Mouse (Mus musculus): ENCODE measurements at regions not wholly inside any gene's neighbourhood (a gene's known extent, or its start where the extent isn't known, plus 50 kb on each side); places are given as distances from the start of the nearest gene placed in this dataset.

GRCm38 (mm10) chr3:62159031-62159430 lies 179.1 kb upstream of the Arhgef26 start:
- peak; percentile 75 for DNase-seq

- no peak for DNase-seq
Observed at GRCm38 (mm10) chr3:62170647-62171046, 167.5 kb upstream of the Arhgef26 start.

- no peak for DNase-seq
Observed at GRCm38 (mm10) chr3:62187807-62188509, 150.2 kb upstream of the Arhgef26 start.

GRCm38 (mm10) chr3:62192466-62192865 lies 145.7 kb upstream of the Arhgef26 start:
- DNase-seq = peak; percentile 13

DNA sequence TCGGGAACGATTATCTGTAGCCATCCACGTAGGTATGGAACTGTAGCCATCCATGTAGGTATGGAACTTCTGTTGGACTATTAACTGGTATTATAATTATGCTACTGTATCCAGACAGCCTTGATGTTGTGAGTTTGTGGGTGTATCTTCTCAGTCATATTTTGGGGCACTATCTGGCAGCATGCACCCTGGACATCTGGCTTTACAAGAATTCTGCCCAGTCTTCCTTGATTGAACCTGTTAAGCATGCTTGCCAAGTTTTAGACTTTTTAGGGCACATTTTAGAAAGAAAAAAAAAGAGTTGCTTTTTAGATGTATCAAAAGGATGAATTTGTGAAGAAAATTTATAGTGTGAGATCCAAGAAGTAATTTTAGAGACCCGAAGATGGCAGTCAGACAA lies 143.7 kb upstream of the Arhgef26 start:
- no peak for DNase-seq

DNA sequence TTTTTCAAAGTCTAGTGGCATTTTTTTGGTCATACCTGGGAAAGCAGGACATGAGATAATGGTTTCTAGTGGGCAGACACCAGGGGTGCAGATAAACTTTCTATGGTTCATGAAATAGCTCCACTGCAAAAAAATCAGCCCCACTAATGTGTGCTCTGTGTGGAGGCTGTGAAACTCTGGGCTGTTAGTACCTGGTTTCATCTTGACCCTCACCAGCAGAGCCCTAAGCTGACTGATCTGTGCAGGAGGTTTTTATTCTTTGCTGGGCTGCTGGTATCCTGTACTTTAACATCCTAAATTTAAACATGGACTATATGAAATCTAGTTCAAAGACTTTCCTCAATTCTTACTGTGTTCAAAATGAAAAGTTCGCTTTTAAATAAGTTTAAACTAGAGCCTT lies 141.5 kb upstream of the Arhgef26 start:
- no peak for DNase-seq

DNA sequence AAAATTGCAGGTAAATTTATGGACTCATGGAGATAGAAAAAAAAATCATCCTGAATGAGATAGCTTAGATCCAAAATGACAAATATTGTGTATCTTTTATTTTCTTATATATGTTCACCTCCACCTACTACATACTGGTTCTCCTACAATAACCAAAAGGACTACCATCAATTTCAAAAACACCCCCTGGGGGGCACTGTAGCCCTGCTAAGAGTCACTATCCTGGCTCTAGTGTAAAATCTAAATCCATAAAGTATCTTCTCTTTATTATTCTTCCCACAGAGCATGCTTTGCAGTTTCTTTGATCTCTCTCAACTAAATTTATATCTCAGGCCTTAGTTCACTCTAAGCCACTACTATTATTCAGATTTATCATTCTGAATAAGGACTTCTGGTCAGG lies 122.3 kb upstream of the Arhgef26 start:
- peak; percentile 64 for DNase-seq

DNA sequence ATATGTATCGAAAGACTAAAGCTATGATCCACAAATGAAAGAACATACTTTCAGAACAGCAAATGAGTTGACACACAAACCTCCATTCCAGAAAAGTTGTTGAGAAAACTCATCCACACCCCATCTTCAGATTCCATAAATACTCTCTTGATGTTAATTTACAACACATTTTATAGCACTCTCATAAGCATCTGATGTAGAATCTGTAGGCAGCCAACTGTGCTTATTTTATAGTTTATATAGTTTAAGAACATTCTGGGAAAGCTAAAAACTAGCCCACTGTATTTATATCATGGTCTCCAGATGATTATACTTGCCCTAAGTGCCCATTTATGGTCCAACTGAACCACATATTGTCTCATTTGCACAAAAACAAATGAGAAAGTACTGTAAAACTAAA lies 120.8 kb upstream of the Arhgef26 start:
- no peak for DNase-seq

GRCm38 (mm10) chr3:62227697-62228096 lies 110.4 kb upstream of the Arhgef26 start:
- no peak for DNase-seq

GRCm38 (mm10) chr3:62228156-62228555 lies 110.0 kb upstream of the Arhgef26 start:
- DNase-seq = no peak

GRCm38 (mm10) chr3:62241031-62241430 lies 97.1 kb upstream of the Arhgef26 start:
- DNase-seq = no peak

DNA sequence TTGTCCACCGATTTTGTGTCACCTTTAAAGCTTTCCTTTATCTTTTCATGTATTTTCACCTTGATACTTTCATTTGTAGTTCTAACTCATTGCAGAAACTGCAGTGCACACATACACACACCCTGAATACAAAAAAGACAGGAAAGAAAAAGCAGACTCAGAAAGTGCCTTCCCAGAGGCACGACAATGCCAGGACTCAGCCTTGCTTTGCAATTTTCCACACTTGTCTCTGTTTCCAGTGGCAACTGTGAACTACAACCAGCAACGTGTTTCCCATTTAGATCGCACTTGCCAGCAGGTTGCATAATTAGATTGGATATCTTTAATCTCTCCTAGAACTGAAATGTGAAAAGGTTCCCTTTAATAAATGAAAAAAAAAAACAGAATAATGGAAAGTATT lies 66.4 kb upstream of the Arhgef26 start:
- no peak for DNase-seq

GRCm38 (mm10) chr3:62278279-62278678 lies 59.9 kb upstream of the Arhgef26 start:
- no peak for DNase-seq

GRCm38 (mm10) chr3:62280960-62281359 lies 57.2 kb upstream of the Arhgef26 start:
- no peak for DNase-seq
